Mouse (Mus musculus) left cerebral cortex, adult 2 months (tissue): Measurements from ENCODE around the gene Ncoa1. TPM values are rescaled to one million over a fixed set of nuclear protein-coding genes. Genes with fewer than 3 reads are reported as not detected.

Experiments
- DNase-seq, 2 experiments: peaks; one replicate each; pipeline ENCODE4 v3.0.0; 2021 to 2022; ENCODE audit warnings: low spot score in 2 of 2, mixed read lengths in 1 of 2; ENCODE audit errors: extremely low spot score in 1 of 2
- H3K27ac ChIP-seq: fragments of 200-600 bp; 2 replicates; pipeline ENCODE4 v1.8.1; 2022
- H3K4me3 ChIP-seq: fragments of 200-600 bp; 2 replicates; pipeline ENCODE4 v1.8.1; 2022
- CTCF ChIP-seq: fragments of 200-600 bp; IDR thresholded peaks from 2 replicates; pipeline ENCODE4 v1.8.1; 2022; ENCODE audit warnings: antibody characterized with exemption, mild to moderate bottlenecking, moderate library complexity
- intact Hi-C: fragments of 180-260 bp; cut with DNase I; formaldehyde crosslinking; loops from one replicate; pipeline ENCODE4 v1.15.1; 2025
- long read RNA-seq, 2 experiments: library from polyadenylated mRNA; stranded (forward); transcript quantifications; one replicate each; pipeline ENCODE4 v2.0.0; 2021; ENCODE audit warnings: borderline mapping rate in 2 of 2
- total RNA-seq, 2 experiments: library from RNA; stranded (reverse); gene quantifications; 2 replicates each; pipeline ENCODE4 v1.2.3; 2021

Gene Ncoa1
- total RNA-seq, result 100 to 1,000 TPM; 109 to 115 TPM
- long read RNA-seq, experiment 1, full-length matches to known transcripts, result 95 of 251 reads
- long read RNA-seq, experiment 1, partial matches to known transcripts, result 41 of 251 reads
- long read RNA-seq, experiment 1, other reads (novel, unspliced or antisense), result 115 of 251 reads
- long read RNA-seq, experiment 2, full-length matches to known transcripts, result 60 of 186 reads
- long read RNA-seq, experiment 2, partial matches to known transcripts, result 19 of 186 reads
- long read RNA-seq, experiment 2, other reads (novel, unspliced or antisense), result 107 of 186 reads

DNA sequence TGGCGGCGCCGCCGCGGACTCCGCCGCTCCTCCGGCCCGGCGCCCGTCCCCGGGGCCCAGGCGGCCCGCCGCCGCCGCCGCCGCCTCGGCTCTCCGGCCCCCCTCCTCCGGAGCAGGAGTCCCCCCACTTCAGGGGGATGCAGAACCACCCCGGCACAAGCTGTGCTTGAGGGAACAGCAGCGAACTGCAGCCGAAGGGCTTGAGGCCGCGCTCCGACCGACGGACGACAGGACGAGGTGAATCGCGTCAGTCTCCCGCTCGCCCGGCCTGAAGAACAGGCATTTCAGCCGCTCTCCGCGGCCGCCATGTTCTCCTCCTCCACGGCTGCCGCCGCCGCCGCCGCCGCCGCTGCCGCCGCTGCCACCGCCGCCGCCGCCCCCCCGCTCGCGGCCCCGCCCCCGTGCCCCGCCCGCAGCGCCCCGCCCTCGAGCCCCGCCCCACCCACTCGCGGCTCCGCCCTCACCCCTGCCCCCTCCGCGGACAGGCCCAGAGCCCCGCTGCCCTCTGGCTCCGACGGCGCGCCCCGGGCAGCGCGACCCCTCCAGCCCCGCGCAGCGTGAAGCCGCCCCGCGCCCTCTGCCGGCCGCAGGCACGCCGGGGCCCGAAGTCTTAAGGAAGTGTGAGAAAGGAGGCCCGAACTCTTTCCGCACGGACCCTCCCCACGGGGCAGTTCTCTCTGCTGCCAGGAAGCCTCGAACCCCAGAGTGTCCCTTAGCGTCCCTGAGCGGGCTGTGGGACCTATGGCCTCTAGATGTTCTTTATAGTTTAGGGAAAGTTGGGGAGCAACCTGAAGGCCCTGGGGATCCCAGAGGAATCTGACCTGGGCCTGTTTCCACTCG lies at the start of gene Ncoa1:
Gene Ncoa1, minus strand, starts transcription at position 351 of the 840 bp plus-strand sequence.
- H3K4me3 ChIP-seq, result peak within 1 kb of the TSS; percentile 92
- intact Hi-C loops, result loop anchor here (2.0 to 10.0 kb wide), 5 partner anchors 24 to 242 kb away; partner anchors contain the start of genes Cenpo and Ptrhd1
- peak within 1 kb of the TSS; percentile 98 for H3K27ac ChIP-seq
- peak; percentile 64 to 69 for DNase-seq
- TF ChIP-seq CTCF, result peak; percentile 51

DNA sequence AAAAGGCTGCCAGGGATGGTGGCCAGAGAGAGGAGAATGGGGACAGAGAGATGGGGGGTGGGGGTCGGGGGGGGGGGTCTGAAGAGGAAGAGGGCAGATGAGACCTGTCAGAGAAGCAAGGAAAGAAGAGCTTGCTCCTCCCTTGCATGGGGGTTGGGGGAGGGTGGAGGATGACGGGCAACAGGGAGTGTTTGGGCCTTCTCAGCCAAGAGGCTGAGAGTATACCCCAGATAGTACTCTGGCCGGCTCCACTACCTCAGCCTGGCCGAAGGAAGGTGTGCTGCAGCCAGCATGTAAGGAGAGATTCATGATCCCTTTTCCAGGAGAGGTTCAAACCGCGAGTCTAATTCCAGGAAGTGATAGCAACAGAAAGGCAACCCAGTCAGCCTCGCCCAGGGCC lies 47.6 kb upstream of the Ncoa1 start:
- Histone ChIP-seq H3K27ac (no peak overlapping the region), H3K4me3 (no peak overlapping the region)
- no peak for DNase-seq
- no peak for TF ChIP-seq CTCF
- intact Hi-C loops, result no loop called here

GRCm38 (mm10) chr12:4523688-4524298 lies 46.8 kb upstream of the Ncoa1 start:
- H3K27ac ChIP-seq, result peak overlapping the region; percentile 50
- no peak overlapping the region; the same call in 1 of the 2 replicates for H3K4me3 ChIP-seq
- intact Hi-C loops, result no loop called here
- TF ChIP-seq CTCF, result no peak
- peak in 1 of 2 experiments; percentile 20 for DNase-seq

DNA sequence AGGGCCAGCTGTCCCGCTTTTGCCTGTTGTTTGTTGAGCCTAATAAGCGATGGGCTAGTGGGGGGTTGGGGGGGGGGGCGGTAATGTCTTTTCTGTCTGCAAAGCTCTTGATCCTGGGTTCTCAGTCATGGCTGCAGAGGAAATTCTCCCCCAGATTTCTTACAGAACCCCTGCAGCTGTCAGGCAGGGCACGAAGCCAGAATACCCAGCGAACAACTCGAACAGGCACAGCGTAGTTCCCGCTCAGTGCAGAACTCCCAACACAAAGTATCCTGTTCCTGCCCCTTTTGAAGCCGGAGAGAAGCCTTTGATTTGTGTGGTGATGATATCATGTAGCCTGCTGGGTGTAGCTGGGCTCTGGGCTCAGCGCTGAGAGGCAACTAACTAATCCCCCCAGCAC lies 46.2 kb upstream of the Ncoa1 start:
- no peak overlapping the region for H3K4me3 ChIP-seq
- TF ChIP-seq CTCF, result no peak
- peak; percentile 37 to 44 for DNase-seq
- peak overlapping the region; percentile 50 for H3K27ac ChIP-seq
- intact Hi-C loops, result no loop called here

DNA sequence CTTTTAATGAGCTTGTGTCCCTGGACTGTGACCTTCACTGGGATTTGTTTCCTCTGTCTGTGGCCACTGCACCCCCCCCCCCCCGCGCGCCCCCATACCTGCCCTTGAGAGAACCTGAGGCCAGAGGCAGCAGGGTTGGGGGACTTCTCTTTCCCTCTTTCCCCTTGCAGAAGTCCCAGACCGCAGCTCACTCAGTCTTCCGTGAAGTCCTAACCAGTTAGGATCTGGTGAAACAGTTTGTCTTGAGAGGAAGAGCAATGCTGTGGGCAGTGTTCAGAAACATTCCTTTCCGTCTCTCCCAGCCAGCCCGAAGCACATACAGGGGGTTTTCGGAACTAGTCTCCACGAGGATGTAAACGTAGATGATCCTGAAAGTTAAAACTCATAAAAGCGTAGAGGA lies 42.0 kb upstream of the Ncoa1 start:
- H3K27ac ChIP-seq, result no peak overlapping the region
- no peak for DNase-seq
- no peak for TF ChIP-seq CTCF
- intact Hi-C loops, result no loop called here
- no peak overlapping the region for H3K4me3 ChIP-seq

DNA sequence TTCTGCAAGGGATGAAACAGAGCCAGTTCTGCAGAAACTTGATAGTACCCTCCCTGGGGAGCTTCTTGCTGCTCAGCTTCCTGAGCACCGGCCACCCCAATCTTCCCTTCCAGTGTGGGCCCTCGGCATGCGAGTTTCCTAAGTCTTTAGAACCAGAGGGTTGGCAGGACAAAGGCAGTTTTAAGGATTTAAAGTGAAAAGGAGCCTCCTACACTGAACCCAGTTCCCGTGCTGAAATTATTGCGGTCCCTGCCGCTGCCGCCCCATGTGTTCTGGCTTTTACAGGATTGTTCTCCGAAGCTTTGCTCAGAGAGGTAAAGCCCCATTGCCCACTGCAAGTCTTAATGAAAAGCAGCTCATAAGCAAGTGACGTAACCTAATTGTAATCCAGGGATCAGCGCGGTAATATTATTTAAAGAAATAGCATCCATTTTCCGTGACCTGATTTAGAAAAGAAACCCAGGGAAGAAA lies 32.6 kb upstream of the Ncoa1 start:
- Histone ChIP-seq H3K27ac (peak overlapping the region; percentile 78), H3K4me3 (peak overlapping the region; percentile 37)
- DNase-seq, result no peak
- intact Hi-C loops, result no loop called here
- no peak for TF ChIP-seq CTCF

DNA sequence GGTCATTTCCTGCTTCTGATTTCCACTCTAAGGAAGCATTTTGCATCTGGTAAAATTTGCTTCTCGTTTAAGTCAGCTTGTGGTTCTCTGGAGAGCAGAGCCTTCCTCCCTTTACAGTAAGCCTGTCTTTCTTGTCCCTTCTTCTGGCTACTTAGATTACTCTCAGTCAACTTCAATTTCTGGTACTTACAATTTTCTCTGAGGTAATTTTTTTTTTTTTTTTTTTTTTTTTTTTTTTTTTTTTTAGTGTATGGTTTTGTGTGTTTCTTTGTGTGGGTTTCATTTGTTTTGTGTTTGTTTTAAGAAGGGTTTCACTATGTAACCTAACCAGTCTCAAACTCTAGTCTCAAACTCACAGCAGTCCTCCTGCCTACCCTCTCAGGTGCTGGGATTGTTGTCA lies 31.2 kb upstream of the Ncoa1 start:
- no peak for DNase-seq
- no peak for TF ChIP-seq CTCF
- intact Hi-C loops, result no loop called here
- peak overlapping the region; percentile 61; the same call in 1 of the 2 replicates for H3K27ac ChIP-seq
- no peak overlapping the region for H3K4me3 ChIP-seq

- intact Hi-C loops, result no loop called here
- H3K27ac ChIP-seq, result peak overlapping the region; percentile 61; the same call in 1 of the 2 replicates
- DNase-seq, result peak; percentile 22 to 38
- no peak overlapping the region for H3K4me3 ChIP-seq
- TF ChIP-seq CTCF, result no peak
These were observed 30.5 kb upstream of the Ncoa1 start for GRCm38 (mm10) chr12:4507461-4507860.

DNA sequence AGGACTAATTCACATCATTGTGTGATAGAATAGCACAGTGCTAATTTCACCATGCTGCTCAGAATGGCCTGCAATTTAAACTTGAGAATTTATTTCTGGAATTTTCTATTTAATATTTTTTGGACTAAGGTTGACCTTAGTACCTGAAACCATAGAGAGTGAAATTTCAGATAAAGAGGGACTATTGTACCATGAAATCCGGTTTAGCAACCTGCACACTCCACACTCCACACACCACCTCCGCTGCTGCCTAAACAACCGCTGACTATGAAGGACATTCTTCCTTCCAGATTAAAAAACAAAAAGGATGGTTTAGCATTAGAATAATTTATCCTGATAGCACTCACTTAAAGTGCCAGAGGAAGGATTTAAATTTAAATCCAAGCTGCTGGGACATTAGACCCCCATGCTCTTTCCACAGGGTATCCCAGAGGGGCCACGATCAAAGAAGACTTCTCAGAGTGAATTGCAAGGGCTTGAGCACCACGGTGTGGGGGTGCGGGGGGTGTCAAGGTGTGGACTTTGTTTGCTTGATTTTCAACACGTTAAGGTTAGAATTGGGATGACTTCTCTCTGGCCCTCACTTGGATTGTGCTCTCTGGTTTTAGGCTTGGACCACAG lies 29.9 kb upstream of the Ncoa1 start:
- 0 out of 2 replicates have a peak overlapping the region, but pooled peaks have one; percentile 26 for H3K27ac ChIP-seq
- intact Hi-C loops, result no loop called here
- DNase-seq, result no peak
- no peak for TF ChIP-seq CTCF
- no peak overlapping the region for H3K4me3 ChIP-seq

GRCm38 (mm10) chr12:4505298-4505697 lies 28.3 kb upstream of the Ncoa1 start:
- no peak for DNase-seq

DNA sequence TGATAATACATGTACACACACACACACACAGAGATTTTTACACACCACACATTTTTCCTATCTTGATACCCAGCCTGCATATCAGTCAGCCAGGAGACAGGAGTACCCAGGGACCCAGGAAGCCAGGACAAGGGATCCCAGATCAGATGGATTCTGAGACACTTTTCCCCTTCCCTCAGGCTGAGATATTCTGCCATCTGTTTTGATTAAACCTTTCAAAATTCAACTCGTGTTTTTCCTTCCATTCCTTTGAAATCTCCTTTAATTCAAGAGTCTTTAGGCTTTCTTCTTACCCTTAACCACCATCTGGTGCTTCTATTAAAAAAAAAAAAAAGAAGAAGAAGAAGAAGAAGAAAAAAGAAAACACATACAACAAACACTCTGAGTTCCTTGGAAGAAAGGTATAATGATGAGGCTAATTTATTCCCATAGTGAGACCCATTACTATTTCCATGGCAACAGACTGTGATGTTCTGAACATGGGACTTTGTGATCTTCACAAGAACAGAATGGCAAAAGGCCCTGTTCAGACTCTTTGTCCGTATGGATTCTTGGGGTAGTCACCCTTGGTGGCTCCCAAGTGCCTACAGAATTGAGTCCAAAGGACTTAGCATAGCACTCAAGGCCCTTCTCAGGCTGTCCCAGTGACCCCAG lies 26.8 kb upstream of the Ncoa1 start:
- intact Hi-C loops, result no loop called here
- no peak overlapping the region for H3K27ac ChIP-seq
- TF ChIP-seq CTCF, result no peak
- DNase-seq, result no peak
- H3K4me3 ChIP-seq, result no peak overlapping the region

More at GRCm38 (mm10) chr12:4505298-4505697, 28.3 kb upstream of the Ncoa1 start:
- no peak overlapping the region for H3K27ac ChIP-seq
- no peak for TF ChIP-seq CTCF
- no peak overlapping the region for H3K4me3 ChIP-seq
- intact Hi-C loops, result no loop called here
